Mouse (Mus musculus) cerebellum, adult (tissue): Measurements from ENCODE around the gene Ros1.

Experiments used
- ATAC-seq: cut with Nextera tagmentation; 2 replicates; pipeline ENCODE4 v1.9.2; 2017; ENCODE audit warnings: mild to moderate bottlenecking, moderate library complexity, mixed read lengths; ENCODE audit not compliant: insufficient number of reproducible peaks, low FRiP score, low TSS enrichment

The Ros1 gene

DNA sequence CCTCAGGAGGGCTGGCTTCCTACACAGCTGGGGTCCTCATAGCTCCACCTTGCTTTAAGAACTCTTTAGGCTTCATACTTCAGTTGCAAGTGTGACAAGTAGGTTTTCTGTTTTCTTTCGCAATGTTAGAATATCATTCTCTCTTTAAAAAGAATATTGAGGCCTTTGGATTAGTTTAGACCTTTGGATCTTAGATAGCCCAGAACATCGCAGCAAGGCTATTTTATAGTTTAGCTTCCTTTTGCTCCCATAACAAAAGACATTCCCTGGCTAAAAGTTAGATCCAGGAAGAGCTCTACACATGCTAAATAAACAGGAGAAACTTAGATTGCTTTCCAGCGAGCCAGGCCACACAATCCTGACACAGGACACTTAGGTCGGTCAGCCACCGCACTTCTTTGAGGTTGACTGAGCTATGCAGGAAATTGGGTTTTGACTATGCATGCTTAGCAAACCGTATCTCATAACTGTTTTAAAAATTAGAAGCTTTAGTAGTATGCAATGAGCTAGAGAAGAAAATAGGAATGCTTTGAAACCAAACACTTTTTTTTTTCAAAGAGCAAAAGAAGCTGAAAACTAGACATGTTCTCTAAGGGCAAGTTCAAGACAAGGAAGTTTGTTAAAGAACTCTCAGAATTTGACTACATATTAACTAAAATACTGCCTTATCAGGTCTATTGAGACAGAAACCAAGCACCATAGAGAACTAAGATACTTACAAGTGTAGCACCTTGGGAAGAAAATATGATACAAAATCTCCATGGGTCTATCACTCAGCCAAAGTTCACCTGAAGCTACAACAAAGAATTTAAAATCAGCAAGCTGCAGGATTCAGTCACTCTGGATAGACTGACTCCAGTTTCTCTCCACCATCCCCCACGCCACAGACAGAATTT is at the start of gene Ros1:
Gene Ros1 (minus strand): TSS at position 288 of the 896 bp plus-strand sequence.
- no peak for ATAC-seq

DNA sequence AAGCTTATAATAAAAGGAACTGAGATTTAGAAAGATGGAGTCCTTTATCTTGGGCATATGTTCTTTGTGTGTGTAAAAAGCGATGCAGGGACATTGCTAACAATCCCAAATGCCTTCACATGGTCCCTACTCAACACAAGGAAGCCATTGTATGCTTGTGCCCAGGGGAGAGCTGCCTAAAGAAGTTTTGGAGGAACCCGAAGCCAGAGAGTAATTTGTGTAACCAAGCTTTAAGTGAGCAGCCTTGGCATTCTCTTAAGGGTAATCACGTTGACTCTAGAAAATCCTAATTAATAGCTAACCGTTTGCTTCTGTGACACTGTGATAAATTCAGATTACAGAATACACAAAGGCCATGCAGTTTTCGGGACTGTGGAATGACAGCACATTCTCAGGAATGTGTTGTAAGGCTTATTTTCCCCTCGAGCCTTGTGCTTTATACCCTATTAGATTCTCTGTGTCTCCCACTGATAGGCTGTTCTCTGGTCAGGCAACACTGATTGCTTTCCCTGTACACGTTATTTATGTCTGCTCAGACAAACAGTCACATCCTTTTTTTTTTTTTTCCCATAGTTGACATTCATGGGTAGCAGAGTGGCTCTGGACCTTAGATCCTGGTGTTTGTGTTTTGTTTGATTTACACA is 47.8 kb upstream of the Ros1 start:
- no peak for ATAC-seq

DNA sequence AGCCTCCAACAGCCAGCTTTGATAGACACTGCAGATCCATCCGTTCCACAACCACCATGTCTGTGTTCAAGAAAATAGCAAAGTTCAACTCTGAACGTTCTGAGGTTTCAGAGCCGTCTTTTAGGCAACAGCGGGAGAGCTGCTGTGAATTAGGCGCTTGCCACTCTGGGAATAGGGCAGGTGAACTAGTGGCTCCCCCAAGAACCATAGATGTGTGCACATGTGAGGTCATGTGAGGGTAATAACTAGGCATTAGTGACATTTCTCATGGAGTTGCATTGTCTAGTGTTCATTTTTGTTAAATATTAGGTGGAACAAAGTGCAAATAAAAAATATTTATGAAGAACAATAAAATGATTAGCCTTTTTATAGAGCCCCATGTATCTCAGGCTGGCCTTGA is 47.0 kb upstream of the Ros1 start:
- ATAC-seq = no peak

DNA sequence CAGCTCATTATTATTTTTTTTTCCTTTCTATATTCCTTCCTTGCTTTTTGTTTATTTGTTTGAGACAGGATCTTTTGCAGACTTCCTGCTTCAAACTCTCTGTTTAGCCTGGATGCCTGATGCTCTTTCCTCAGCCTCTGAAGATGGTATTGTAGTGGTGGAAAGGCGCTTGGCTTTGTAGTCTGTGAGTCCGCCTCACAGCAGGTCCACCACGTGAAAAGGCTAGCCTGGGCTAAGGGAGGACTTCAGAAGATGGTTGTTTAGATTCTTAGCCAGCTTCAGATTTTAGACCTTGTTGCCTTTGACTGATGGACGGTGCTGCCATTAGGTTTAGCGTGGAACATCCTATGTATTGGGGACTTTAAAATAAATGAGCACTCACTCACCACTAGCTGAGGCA is 40.4 kb upstream of the Ros1 start:
- ATAC-seq = no peak

GRCm38 (mm10) chr10:52234654-52234981 is 39.6 kb upstream of the Ros1 start:
- ATAC-seq = no peak

- peak; percentile 37 for ATAC-seq
Observed at GRCm38 (mm10) chr10:52233969-52234653, 39.1 kb upstream of the Ros1 start.

GRCm38 (mm10) chr10:52233301-52233968 is 38.4 kb upstream of the Ros1 start, which contains the start of gene Dcbld1:
Dcbld1 (plus strand) TSS chr10:52233619.
- peak; percentile 85 for ATAC-seq

GRCm38 (mm10) chr10:52232196-52233176 is 37.4 kb upstream of the Ros1 start:
- peak; percentile 38 for ATAC-seq

- no peak for ATAC-seq
Observed at GRCm38 (mm10) chr10:52219600-52219999, 24.6 kb upstream of the Ros1 start.

DNA sequence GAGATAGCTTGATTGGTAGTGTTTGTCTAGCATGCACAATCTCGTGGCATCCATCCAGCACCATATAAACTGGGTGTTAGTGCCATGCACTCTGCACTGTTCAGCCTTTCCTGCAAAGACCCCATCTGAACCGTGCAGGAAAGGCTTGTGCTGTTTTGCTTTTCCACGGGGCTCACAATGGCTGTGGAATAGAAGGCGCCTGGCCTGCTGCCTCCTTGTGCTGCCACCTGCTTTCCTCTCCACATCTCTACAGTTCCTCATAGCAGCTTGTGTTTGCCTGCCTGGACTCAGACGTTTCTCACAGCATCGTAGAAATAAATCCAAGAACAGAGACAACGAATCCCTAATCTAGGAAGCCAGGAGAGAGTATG is 22.5 kb upstream of the Ros1 start:
- ATAC-seq = 0 out of 2 replicates have a peak, but pooled peaks have one; percentile 49

DNA sequence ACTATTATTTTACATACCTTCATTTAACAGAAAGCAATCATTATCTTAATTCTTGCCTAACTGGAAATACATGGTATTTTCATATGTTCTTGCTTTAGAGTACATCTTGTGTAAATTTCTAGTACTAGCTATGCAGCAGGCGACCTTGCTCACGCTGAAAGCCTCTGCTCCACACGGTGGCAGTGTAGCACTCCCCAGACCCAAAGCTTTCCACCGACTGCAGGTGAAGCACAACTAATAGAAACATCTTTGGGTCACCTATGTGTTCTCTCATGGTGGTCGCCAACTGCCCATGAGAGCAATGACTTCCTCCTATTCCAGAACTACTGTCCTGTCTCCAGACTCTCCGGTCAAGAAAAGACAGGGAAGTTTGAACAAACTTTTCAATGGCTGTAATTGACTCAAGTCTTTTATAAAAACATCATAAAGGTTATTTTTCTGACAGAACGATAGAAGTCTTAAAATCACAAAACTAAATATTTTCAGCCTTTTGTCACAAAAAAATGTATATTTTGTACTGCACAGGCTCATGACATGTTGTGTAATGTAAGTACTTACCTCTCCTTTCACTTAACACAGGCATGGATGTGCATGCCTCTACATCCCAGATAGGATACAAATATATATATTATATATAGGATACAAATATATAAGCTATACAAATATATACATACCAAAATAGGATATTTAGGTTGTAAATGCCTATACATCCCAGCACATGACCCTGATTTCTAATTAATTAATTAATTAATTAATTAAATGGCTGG is 21.9 kb upstream of the Ros1 start:
- ATAC-seq = peak; percentile 83; the same call in 1 of the 2 replicates

DNA sequence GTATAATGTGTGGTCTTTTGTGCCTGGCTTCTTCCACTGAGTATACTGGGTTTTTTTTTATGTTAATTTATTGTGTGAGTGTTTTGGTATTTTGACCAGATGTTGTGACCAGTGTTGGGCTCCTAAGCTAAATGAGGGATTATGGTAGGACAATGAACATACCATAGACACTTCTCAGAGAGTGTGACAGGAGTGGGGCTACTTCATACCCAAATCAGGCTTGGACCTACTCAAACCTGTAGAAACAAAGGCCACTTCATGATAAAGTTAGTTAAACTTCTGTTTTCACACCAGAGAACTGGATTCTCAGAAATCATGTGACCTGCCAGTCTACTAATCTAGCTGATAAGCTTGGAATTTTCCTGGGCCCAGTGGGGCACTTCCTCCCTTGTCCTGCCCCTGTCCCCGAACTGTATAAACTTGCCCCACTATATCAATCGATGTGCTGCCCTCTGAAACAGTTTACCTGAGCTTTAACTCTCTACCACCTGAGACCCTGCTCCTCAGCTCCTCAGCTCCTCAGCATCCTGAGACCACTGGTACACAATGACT is 20.3 kb upstream of the Ros1 start:
- ATAC-seq = no peak

DNA sequence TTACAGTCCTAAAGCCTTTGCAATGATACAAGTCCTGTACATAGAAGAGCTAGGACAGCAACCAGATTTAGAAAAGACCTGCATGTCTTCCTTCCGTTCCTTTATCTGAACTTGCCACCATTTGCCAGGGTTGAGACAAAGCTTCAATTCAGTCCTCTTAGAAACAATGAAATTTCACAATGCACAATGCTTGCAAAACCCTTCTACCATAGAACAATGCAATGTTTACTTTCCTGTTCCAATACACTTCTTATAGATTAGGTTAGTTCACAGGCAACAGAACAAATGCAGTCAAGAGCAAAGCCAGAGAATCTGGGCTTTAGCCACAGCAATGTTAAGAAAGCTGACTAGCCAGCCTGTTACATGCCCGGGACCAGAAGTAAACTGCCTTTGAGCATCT is 9.0 kb upstream of the Ros1 start:
- no peak for ATAC-seq

DNA sequence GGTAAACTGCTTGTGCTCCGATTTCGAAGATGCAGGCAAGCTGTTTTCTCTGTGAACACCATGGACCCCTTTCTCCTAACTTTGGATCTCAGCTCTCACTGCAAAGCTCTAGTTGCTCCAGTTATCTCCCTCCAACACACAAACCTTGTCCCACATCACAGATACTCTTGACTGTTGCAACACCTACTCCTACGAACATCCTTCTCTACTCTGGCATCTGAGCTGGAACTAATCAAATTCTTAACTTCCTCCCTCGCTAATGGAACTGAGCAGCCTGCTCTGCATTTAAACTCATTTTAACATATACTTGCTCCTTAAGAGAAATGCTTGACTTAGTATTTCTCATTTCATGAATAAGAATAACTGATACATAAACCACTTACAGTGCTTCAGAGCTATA is 9.1 kb downstream of the Ros1 start:
- no peak for ATAC-seq

GRCm38 (mm10) chr10:52182878-52183277 is 12.2 kb downstream of the Ros1 start:
- no peak for ATAC-seq

DNA sequence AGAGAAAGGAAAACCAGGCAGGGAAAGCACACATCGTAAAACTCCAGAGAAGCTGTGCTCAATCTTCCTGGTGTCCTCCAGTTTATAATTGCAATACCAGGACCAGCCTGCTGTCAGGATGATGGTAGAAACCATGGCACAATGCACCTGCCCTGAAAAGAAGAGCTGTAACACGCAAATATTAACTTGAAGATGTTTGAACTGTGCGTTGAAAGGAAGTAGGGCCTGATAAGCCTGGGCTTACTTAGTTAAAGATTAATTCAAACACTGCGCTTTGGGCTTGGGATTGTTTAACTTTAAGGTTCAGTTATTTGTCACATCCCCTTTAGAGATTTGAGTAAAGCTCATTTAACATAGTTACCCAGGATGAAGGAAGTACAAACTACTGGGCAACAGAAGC is 20.7 kb downstream of the Ros1 start:
- no peak for ATAC-seq

- no peak for ATAC-seq
Observed at GRCm38 (mm10) chr10:52170489-52170888, 24.6 kb downstream of the Ros1 start.

DNA sequence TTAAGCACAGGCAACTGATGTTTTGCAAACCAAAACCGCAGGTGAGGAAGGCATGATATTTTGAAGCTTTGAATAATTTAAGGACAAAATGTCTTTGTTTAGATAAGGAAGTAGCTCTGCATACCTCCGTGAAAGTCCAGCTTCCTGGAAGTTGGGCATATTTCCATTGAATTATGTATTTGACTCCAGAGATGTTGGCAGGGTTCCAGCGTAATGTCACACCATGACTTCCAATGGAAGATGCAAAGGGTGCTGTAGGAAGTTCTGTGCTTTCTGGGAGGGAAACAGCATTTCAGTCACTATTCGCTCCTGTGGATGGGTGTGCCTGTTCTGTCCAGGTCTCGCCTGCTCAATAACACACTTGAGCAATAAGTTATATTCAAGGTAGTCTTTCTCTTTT is 25.2 kb downstream of the Ros1 start:
- no peak for ATAC-seq

DNA sequence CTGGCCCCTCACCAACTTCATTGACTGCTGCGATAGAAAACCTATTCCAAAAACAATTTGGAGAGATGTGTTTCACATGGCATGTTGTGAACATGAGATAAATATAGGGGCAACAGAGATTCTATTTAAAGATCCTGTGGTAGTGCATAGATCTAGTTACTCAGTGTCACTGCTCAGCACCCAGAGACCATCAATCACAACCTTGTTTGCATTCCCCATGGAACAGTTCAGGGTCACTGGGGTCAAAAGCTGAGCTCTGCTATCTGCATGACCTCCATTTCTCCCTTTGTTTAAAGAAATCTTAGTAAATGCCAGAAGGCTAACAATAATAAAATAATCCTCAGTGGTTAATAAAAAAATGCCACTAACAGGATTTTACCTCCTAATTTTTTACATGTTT is 29.7 kb downstream of the Ros1 start:
- ATAC-seq = no peak
